Mouse (Mus musculus): ENCODE results near the gene 2310022B05Rik.

The 2310022B05Rik gene

GRCm38 (mm10) chr8:124661781-124662180 is 1.4 kb downstream of the 2310022B05Rik start:
- no peak for DNase-seq (ENCODE audit: low spot score)

- no peak for DNase-seq (ENCODE audit: low spot score)
Observed at GRCm38 (mm10) chr8:124658415-124658814, 4.8 kb downstream of the 2310022B05Rik start.

DNA sequence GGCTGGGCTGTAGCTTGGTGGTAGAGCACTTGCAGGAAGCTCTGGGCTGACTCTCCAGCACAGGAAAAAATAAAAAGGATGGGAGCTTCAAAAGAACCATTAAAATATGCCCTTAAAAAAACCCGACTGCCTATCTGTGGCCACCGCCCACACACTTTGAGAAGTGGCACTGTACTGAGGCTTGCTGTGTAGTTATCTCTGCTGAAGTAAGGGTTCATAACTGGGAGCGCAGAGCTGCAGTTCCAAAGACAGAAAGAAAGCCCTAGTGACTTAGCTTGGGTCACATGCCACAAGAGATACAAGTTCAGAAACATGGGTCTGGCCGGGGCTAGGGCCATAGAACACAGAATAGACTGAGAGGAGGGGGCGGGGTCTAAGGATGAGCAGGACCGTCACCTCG is 5.2 kb downstream of the 2310022B05Rik start:
- DNase-seq (ENCODE audit: low spot score), result no peak

- DNase-seq (ENCODE audit: low spot score), result no peak
Observed at GRCm38 (mm10) chr8:124653568-124654475, 9.3 kb downstream of the 2310022B05Rik start.

GRCm38 (mm10) chr8:124652546-124652945 is 10.6 kb downstream of the 2310022B05Rik start:
- DNase-seq (ENCODE audit: low spot score), result no peak

DNA sequence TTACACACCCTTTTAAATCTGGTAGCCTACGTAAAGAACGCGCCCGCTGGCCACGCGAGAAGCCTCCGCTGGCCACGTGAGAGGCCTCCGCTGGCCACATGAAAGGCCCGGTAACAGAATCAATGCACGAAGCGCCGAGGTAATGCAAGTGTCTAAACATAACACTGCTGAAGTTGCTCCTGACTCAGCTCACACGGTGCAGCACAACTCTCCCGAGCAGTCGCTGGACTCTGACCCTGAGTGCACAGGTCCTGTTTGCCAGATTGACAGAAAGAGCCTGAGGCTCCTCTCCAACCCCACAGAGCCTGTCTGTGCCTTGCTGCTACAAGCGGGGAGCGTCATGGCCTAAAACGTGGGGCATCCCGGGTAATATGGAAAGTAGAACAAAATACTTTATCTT is 11.4 kb downstream of the 2310022B05Rik start:
- DNase-seq (ENCODE audit: low spot score), result no peak

DNA sequence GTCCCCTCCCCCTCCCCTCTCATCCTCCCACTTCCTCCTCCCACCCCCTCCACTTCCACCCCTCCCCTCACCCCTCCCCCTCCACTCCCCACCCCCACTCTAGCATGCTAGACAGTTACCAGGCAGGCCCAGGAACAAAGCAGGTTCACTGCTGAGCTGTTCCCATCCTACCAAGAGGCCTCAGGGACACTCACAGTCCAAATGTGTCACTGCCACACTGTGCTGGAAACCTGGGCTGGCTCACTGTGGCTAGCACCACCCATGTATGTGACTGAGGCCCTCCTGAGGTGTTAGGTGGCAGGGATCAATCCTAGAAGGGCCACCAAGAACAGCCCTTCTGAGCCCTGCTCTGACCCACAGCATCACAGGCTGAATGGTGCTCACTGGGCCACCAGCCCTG is 14.9 kb downstream of the 2310022B05Rik start:
- no peak for DNase-seq (ENCODE audit: low spot score)

- DNase-seq (ENCODE audit: low spot score), result no peak
Observed at GRCm38 (mm10) chr8:124643540-124644339, 19.4 kb downstream of the 2310022B05Rik start.

GRCm38 (mm10) chr8:124641599-124641998 is 21.6 kb downstream of the 2310022B05Rik start:
- DNase-seq (ENCODE audit: low spot score), result no peak

GRCm38 (mm10) chr8:124635247-124635502 is 28.0 kb downstream of the 2310022B05Rik start:
- DNase-seq (ENCODE audit: low spot score), result no peak

GRCm38 (mm10) chr8:124634411-124635246 is 28.5 kb downstream of the 2310022B05Rik start:
- no peak for DNase-seq (ENCODE audit: low spot score)

GRCm38 (mm10) chr8:124633001-124633703 is 30.0 kb downstream of the 2310022B05Rik start:
- peak; percentile 46 for DNase-seq (ENCODE audit: low spot score)

DNA sequence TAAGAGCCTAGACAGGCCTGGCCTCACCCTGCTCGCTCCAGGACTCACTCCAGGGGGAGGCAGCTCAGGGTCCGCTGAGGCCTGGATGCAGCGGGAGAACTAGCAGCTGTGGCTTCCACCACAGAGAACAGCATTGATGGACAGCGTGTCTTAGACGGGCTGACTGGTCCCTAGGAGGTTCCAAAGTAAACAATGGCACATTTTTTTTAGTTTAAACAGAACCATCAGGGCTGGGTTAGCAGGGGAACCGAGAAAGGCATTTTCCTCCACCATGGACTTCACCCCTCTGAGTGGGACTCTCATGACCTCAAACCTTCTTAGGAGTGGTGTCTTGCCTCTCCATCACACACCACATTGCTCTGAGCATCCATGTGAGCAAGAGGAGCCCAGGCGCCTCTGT is 31.2 kb downstream of the 2310022B05Rik start:
- DNase-seq (ENCODE audit: low spot score), result no peak

GRCm38 (mm10) chr8:124630891-124631290 is 32.3 kb downstream of the 2310022B05Rik start:
- DNase-seq (ENCODE audit: low spot score), result no peak

GRCm38 (mm10) chr8:124630489-124630888 is 32.7 kb downstream of the 2310022B05Rik start:
- no peak for DNase-seq (ENCODE audit: low spot score)

DNA sequence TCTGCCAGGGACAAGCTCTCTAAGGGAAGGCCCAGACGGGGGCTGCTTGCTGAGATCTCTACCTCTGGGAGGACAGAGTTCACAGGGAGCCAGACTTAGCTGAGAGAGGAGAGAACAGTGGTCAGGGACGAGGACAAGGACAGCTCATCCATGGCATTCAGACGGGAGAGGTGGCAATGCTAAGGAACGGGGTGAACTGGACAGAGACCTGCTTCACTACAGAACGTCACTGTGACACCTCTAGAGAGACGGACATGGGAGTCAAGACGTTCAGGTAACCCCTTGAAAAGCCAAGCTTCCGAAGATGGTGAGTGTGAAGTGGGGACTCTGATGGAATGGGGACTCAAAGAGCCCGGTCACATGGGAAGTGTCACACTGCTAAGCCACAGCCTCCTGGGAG is 36.9 kb downstream of the 2310022B05Rik start:
- no peak for DNase-seq (ENCODE audit: low spot score)

- no peak for DNase-seq (ENCODE audit: low spot score)
Observed at GRCm38 (mm10) chr8:124621255-124621654, 41.9 kb downstream of the 2310022B05Rik start.

DNA sequence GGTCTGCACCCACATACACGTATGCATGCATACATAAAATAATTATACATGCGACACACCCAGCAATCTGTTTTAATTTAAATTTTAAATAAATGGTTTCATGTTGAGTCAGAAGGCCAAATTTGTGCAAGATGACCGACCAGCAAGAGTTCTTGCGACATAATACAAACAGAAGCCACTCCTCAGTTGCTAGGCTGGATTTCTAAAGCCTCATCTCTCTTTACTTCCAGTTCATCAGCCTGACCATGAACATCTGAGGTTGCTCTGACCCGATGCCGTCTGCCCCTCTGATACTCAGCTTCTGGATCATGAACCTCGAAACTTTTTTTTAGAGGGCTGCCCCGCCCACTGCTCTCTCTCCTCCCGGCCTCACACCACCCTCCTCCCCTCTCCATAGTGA is 44.9 kb downstream of the 2310022B05Rik start:
- DNase-seq (ENCODE audit: low spot score), result no peak

DNA sequence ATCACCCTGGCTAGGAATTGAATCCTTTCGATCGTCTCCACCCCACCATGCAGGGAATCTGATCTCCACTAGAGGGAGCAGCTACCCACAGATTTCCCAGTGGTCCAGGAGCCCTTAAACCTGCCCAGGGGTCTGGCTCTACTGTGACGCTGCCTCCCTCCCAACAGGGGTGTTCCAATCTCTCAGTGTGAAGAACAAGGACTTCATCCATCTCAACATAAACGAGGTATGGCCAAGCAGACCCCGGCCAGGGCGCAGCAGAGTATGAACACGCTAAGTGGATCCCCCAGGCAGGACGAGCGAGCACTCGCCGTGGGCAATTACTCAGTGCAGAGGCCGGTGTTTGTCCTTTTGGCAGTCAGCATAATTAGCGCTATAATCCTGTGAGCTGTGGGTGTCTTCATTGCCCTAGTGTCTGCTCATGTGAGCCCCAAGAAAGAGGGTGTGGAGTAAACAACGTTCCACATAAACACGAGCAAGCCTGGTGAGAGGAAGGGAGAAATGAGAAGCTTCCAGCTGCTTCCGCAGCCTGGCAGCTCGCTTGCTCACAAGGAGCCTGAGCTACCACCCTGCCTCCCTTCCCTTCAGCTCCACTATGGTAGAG is 45.8 kb downstream of the 2310022B05Rik start:
- peak; percentile 76 for DNase-seq (ENCODE audit: low spot score)

DNA sequence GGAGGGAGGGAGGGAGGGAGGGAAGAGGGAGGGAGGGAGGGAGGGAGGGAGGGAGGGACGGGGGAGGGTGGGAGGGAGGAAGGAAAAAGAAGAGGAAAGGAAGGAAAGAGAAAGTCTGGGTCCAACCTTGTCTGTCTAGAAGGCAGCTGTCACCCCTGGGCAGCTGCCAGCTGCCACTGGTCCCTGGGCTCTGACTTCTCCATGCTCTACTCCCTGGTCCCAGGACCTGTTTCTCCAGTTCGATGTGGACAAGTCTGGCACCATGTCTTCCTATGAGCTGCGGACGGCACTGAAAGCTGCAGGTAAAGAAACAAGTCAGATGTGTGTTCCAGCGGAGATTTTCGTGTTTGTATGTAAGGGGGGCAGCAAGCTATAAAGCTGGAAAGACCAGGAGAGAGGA is 48.8 kb downstream of the 2310022B05Rik start:
- DNase-seq (ENCODE audit: low spot score), result no peak

GRCm38 (mm10) chr8:124608972-124609353 is 54.2 kb downstream of the 2310022B05Rik start:
- no peak for DNase-seq (ENCODE audit: low spot score)

Data from ovary, postnatal 14 days (tissue).